Mouse (Mus musculus) hindbrain, embryonic 16.5 days (tissue): Measurements from ENCODE around the gene Casp12. TPM values are rescaled to one million over a fixed set of nuclear protein-coding genes. Genes with fewer than 3 reads are reported as not detected.
"Not testable (repeated sequence)": the region's sequence is repeated elsewhere in the genome, so short reads cannot be mapped to it uniquely, and the experiment has no call there.

Experiments
- ATAC-seq: fragments of 200-750 bp; cut with Nextera tagmentation; 2 replicates; pipeline ENCODE4 v1.8.0; 2017; ENCODE audit warnings: moderate TSS enrichment, moderate library complexity
- H3K27ac ChIP-seq: fragments of 300-500 bp; sonication (generic); 2 replicates; pipeline ENCODE4 v1.5.1; 2014; ENCODE audit warnings: low read depth, mild to moderate bottlenecking, control low read depth, low read length, moderate library complexity
- H3K27me3 ChIP-seq: fragments of 300-500 bp; sonication (generic); replicated peaks from 2 replicates; pipeline ENCODE4 v1.6.1; 2014; ENCODE audit warnings: low read length; ENCODE audit not compliant: control insufficient read depth, insufficient read depth
- H3K36me3 ChIP-seq: fragments of 300-500 bp; sonication (generic); 2 replicates; pipeline ENCODE4 v1.6.1; 2014; ENCODE audit warnings: mild to moderate bottlenecking, low read length, moderate library complexity, mixed read lengths; ENCODE audit not compliant: control insufficient read depth, insufficient read depth
- H3K4me1 ChIP-seq: fragments of 300-500 bp; sonication (generic); 2 replicates; pipeline ENCODE4 v1.6.1; 2014; ENCODE audit warnings: low read depth, low read length; ENCODE audit not compliant: control insufficient read depth, insufficient read depth
- H3K4me2 ChIP-seq: fragments of 300-500 bp; sonication (generic); 2 replicates; pipeline ENCODE4 v1.6.1; 2014; ENCODE audit warnings: mild to moderate bottlenecking, low read length, control low read depth, moderate library complexity
- H3K4me3 ChIP-seq: fragments of 300-500 bp; sonication (generic); 2 replicates; pipeline ENCODE4 v1.5.1; 2014; ENCODE audit warnings: mild to moderate bottlenecking, low read length, control low read depth, moderate library complexity
- H3K9ac ChIP-seq: fragments of 300-500 bp; sonication (generic); 2 replicates; pipeline ENCODE4 v1.6.1; 2014; ENCODE audit warnings: low read depth, mild to moderate bottlenecking, control low read depth, low read length, moderate library complexity
- H3K9me3 ChIP-seq: fragments of 300-500 bp; sonication (generic); 2 replicates; pipeline ENCODE4 v1.6.1; 2014; ENCODE audit warnings: mild to moderate bottlenecking, low read length, moderate library complexity; ENCODE audit not compliant: control insufficient read depth
- WGBS: fragments of 180-500 bp; shearing (Covaris S2); extraction: QIAGEN DNeasy Blood & Tissue Kit; methylation state at CpG from one replicate; pipeline ENCODE4 v1.1.7; 2014; 5-methylcytosine and 5-hydroxymethylcytosine counted together
- polyA plus RNA-seq: library from polyadenylated mRNA; unstranded; fragments of >200 nt; fragmentation: Nextera tagmentation; extraction: Ambion mirVana; gene quantifications from 2 replicates; pipeline ENCODE4 v1.2.1, GENCODE M21; 2015

Casp12 gene
- polyA plus RNA-seq, 1 experiment from 2014 or later: 1.4 TPM

DNA sequence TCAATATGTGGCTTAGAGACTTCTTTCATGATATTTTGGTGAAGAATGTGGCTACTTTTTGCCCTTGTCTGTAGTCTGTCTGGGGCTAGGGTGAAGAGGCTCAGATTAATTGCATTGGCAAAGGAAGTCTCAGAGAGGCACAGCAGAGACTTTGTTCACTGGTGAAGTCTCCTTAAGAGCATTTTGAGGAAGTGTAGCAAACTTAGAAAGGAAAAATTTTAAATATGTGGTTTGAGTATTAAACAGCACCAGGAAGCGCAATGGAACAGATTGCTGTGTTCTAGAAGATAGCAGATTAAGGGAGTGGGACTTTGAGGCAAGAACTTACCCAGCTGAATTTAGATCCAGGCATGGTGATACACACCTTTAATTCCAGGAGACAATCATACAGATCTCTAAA, 11.8 kb upstream of the Casp12 start:
- Histone ChIP-seq H3K4me1 (no peaks in the 10 kb centered on the region), H3K9me3 (0 out of 2 replicates have a peak, but pooled peaks cover 2% of the 10 kb centered on the region), H3K4me2 (no peak overlapping the region), H3K4me3 (no peak overlapping the region), H3K9ac (no peak overlapping the region), H3K36me3 (no peaks in the 10 kb centered on the region), H3K27me3 (no peaks in the 10 kb centered on the region), H3K27ac (no peak overlapping the region)
- 88% methylated on average over 1 of the region's 1 CpGs for WGBS
- no peak for ATAC-seq

DNA sequence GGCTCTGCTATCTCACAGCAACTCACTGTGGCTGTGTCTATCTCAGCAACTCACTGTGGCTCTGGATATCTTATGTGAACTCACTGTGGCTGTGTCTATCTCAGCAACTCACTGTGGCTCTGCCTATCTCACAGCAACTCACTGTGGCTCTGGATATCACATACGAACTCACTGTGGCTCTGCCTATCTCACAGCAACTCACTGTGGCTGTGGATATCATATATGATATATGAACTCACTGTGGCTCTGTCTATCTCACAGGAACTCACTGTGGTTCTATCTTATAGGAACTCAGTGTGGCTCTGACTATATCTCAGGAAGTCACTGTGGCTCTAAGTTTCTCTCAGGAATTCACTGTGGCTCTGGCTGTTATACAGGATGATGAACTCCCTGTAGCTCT, 2.1 kb upstream of the Casp12 start:
- H3K9me3 ChIP-seq: no peaks in the 10 kb centered on the region
- 94% methylated on average over 1 of the region's 1 CpGs for WGBS
- no peak overlapping the region for H3K4me2 ChIP-seq
- no peaks in the 10 kb centered on the region for H3K4me1 ChIP-seq
- no peak overlapping the region for H3K27ac ChIP-seq
- no peak overlapping the region for H3K4me3 ChIP-seq
- no peak for ATAC-seq
- H3K9ac ChIP-seq: no peak overlapping the region
- no peaks in the 10 kb centered on the region for H3K36me3 ChIP-seq
- H3K27me3 ChIP-seq: no peaks in the 10 kb centered on the region

DNA sequence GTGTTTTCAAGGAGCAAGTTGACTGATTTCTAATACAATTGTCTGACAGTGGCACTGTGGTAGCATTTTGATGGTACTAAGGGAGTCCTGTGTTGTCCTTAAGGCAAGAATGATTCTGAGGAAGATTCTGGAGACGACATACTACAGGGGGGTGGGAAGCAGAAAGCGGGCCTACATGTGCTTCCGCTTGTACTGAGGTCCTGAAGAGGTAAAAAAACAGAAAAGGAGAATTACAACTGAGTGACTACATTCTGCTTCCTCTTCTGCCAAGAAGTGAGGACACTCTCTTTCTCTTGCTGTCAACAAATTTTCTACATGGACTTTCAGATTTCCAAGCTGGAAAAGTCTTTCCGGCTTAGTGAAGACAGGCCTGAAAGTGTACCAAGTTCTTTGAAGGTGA, 1.1 kb upstream of the Casp12 start:
- Histone ChIP-seq H3K27ac (no peak overlapping the region), H3K27me3 (no peaks in the 10 kb centered on the region), H3K4me2 (no peak overlapping the region), H3K4me3 (no peak overlapping the region), H3K36me3 (no peaks in the 10 kb centered on the region), H3K4me1 (no peaks in the 10 kb centered on the region), H3K9me3 (no peaks in the 10 kb centered on the region), H3K9ac (no peak overlapping the region)
- no peak for ATAC-seq
- WGBS: 95% methylated on average over 4 of the region's 4 CpGs

DNA sequence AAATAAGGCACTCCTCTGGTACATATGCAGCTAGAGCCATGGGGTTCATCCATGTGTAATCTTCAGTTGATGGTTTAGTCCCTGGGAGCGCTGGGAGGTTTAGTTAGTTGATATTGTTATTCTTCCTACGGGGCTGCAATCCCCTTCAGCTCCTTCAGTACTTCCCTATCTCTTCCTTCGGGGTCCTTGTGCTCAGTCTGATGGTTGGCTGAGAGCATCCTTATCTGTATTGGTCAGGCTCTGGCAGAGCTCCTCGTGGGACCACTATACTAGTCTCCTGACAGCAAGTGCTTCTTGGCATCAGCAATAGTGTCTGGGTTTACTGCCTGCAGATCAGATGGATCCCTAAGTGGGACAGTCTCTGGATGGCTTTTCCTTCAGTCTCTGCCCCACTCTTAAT, 2.2 kb downstream of the Casp12 start:
- Histone ChIP-seq H3K36me3 (no peaks in the 10 kb centered on the region), H3K4me1 (no peaks in the 10 kb centered on the region), H3K9me3 (no peaks in the 10 kb centered on the region), H3K9ac (no peak overlapping the region), H3K27me3 (no peaks in the 10 kb centered on the region), H3K4me2 (no peak overlapping the region), H3K4me3 (no peak overlapping the region), H3K27ac (no peak overlapping the region)
- 80% methylated on average over 4 of the region's 4 CpGs for WGBS
- no peak for ATAC-seq

DNA sequence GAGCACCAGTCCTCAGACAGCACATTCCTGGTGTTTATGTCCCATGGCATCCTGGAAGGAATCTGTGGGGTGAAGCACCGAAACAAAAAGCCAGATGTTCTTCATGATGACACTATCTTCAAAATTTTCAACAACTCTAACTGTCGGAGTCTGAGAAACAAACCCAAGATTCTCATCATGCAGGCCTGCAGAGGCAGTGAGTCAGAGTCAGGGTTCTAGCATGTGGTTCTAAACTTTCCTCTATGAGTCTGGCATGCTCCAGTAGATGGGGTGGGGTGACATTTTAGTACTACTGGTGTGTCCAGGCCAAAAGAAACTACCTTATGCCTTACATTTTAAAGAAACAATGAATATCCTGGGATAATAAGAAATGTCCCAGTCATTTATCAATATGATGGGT, 8.4 kb downstream of the Casp12 start:
- Histone ChIP-seq H3K27ac (no peak overlapping the region), H3K36me3 (no peaks in the 10 kb centered on the region), H3K9me3 (no peaks in the 10 kb centered on the region), H3K4me3 (no peak overlapping the region), H3K27me3 (no peaks in the 10 kb centered on the region), H3K4me2 (no peak overlapping the region), H3K9ac (no peak overlapping the region), H3K4me1 (no peaks in the 10 kb centered on the region)
- WGBS: 91% methylated on average over 2 of the region's 2 CpGs
- no peak for ATAC-seq

DNA sequence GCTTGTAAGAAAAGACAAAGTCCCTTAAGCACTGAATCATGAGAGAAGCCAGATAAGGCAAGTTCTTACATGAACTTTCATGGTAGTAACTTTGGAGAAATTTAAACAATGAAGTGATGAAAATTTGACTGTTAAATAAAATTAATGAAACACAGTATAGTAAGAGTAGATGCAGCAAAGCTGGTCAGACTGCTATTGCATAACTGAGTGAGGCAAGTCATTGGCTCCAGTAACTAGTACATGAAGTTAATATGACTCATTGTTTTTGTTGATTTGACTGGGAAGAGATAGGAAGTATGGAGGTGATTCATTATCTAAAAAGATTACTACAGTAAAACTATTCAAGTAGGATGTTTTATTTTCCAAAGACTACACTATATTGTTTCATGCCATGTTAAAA, 11.6 kb downstream of the Casp12 start:
- H3K27me3 ChIP-seq: no peaks in the 10 kb centered on the region
- H3K36me3 ChIP-seq: no peaks in the 10 kb centered on the region
- no peak overlapping the region for H3K27ac ChIP-seq
- ATAC-seq: no peak
- no peaks in the 10 kb centered on the region for H3K4me1 ChIP-seq
- no peak overlapping the region for H3K4me2 ChIP-seq
- H3K9ac ChIP-seq: no peak overlapping the region
- no peak overlapping the region for H3K4me3 ChIP-seq
- H3K9me3 ChIP-seq: no peaks in the 10 kb centered on the region

DNA sequence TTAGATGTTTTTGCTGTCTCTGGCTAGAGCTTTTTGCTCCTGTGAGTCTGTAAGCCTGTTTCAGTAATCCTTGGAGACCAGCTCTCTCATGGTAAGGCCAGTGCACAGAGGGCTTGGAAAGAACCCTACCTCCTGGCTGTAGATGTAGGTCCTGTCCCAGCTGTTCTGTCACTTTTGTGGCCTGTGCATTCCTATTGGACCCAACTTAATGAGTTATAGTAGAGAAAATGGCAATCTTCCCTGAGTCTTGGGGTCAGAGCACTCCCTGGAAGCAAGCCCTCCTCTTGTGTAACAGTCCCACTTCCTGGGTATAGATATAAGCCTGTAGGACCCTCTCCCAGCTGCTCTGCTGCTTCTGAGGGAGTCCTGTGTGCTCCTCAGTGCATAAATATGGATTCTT, 48.3 kb downstream of the Casp12 start:
- no peak for ATAC-seq
- no peaks in the 10 kb centered on the region for H3K27me3 ChIP-seq
- no peaks in the 10 kb centered on the region for H3K36me3 ChIP-seq
- no peak overlapping the region for H3K9ac ChIP-seq
- H3K9me3 ChIP-seq: no peaks in the 10 kb centered on the region
- H3K4me1 ChIP-seq: no peaks in the 10 kb centered on the region
- H3K27ac ChIP-seq: no peak overlapping the region
- H3K4me3 ChIP-seq: no peak overlapping the region
- H3K4me2 ChIP-seq: no peak overlapping the region

DNA sequence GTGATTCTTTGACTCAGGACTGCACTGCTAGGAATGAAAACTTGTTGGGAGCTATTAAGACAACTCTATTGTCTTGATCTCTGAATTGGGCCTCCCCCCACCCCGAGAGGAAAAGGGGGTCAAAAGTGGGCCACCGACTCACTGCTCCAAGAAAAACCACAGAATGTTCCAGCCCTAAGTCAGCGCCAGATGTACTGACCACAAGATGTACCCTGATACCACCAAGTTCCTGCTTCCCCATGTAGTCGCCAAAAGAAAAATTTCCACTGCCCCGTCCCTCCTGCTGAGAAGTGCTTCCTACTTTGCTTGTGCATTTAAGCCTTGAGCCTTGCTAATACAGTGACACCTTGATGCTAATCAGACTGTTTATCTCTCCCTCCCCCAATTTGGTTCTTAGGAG, 50.6 kb downstream of the Casp12 start:
- WGBS: 87% methylated on average over 5 of the region's 5 CpGs

DNA sequence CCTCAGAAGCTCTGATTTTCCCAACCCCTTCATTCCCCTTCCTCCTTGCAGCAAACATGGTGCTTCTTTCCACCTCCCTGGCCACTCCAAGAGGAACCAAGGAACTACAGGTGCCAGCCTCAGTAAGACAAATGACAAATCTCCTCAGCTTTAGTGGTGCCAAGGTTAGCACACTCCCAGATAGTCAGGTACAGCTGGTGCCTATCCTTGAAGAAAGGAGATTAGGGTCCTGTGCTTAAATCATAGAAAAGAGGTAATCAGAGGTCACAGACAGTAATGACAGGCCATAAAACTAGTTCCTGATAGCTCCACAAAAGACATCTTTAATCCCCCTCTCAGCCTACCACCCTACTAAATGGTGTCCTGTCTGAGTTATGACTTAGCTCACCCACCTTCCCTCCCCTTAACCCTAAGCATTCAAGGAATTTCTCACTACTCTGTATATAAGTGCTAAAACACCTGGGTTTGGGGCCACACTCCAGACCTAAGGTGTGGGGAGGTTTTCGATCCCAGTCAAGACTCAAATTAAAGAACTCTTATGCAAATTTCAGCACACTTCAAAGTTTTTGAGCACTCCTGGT, 65.8 kb downstream of the Casp12 start:
- Histone ChIP-seq H3K27me3 (no peaks in the 10 kb centered on the region), H3K4me3 (no peak overlapping the region), H3K4me2 (no peak overlapping the region), H3K9ac (no peak overlapping the region), H3K9me3 (no peaks in the 10 kb centered on the region), H3K4me1 (no peaks in the 10 kb centered on the region), H3K27ac (no peak overlapping the region), H3K36me3 (no peaks in the 10 kb centered on the region)
- 95% methylated on average over 1 of the region's 1 CpGs for WGBS
- ATAC-seq: no peak

More for the DNA sequence above, 50.6 kb downstream of the Casp12 start:
- not testable (repeated sequence) for H3K4me3 ChIP-seq, ATAC-seq, H3K9ac ChIP-seq, H3K36me3 ChIP-seq, H3K27ac ChIP-seq, H3K4me2 ChIP-seq, H3K27me3 ChIP-seq, H3K9me3 ChIP-seq, H3K4me1 ChIP-seq
